Mouse (Mus musculus) olfactory bulb, adult 2 months (tissue): ENCODE measurements around the gene Tmem210.

Experiments
- CTCF ChIP-seq: fragments of 200-500 bp; IDR thresholded peaks from 2 replicates; pipeline ENCODE4 v1.5.1; 2012; ENCODE audit warnings: low read depth, mild to moderate bottlenecking, low read length, moderate library complexity; ENCODE audit not compliant: insufficient read depth
- POLR2A ChIP-seq: fragments of 200-500 bp; IDR thresholded peaks from 2 replicates; pipeline ENCODE4 v1.6.1; 2012; ENCODE audit warnings: mild to moderate bottlenecking, low read depth, low read length, moderate library complexity; ENCODE audit not compliant: insufficient read depth

DNA sequence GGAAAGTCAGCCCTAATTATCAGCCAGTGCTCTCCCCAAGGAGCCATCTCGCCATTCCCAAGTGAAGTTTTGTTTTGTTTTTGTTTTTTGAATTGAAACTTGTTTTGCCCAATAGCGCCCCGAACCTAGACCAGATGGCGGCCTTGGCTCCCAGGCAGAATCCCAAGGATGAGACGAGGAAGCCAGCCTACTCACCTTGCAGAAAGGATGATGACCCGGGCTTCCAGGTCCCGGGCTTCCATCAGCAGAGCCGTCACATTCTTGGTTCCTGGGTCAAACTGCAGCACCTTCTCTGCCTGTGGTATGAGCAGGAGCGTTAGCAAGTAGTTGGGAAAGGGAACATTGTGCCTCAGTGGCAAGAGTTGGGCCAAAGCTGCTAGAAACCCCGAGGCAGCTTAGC, 22.2 kb downstream of the Tmem210 start:
- TF ChIP-seq POLR2A (no peak), CTCF (no peak)
